Mouse (Mus musculus): ENCODE measurements at regions not wholly inside any gene's neighbourhood (a gene's known extent, or its start where the extent isn't known, plus 50 kb on each side); places are given as distances from the start of the nearest gene placed in this dataset.
A peak's percentile ranks its signal among the peaks of the same experiment; 100 is the strongest.

GRCm38 (mm10) chr3:104298409-104298808 lies 78.2 kb upstream of the Magi3 start:
- WGBS = 90% methylated on average over 2 of the region's 2 CpGs
- H3K9ac ChIP-seq (replicated peaks; ENCODE audit: low read depth) = no peak overlapping the region
- no peaks in the 10 kb centered on the region for H3K36me3 ChIP-seq (ENCODE audit: insufficient read depth, low read length)
- no peak for ATAC-seq
- TF ChIP-seq EP300 (IDR thresholded peaks at IDR 0.05) = no peak
- TF ChIP-seq CTCF (IDR thresholded peaks at IDR 0.05) = no peak
- no peaks in the 10 kb centered on the region for H3K27me3 ChIP-seq (replicated peaks; ENCODE audit: insufficient read depth, low read length)
- no peak overlapping the region for H3K4me2 ChIP-seq (replicated peaks; ENCODE audit: low read depth, low read length)
- H3K4me3 ChIP-seq (ENCODE audit: low read depth, low read length) = no peak overlapping the region
- DNase-seq (ENCODE audit: low spot score) = no peak
- H3K27ac ChIP-seq (ENCODE audit: low read length) = no peak overlapping the region
- no peaks in the 10 kb centered on the region for H3K9me3 ChIP-seq (ENCODE audit: low read length)
- no peaks in the 10 kb centered on the region for H3K4me1 ChIP-seq (ENCODE audit: insufficient read depth, low read depth, low read length)

- H3K4me3 ChIP-seq (ENCODE audit: low read depth, low read length) = no peak overlapping the region
- no peak overlapping the region for H3K27ac ChIP-seq (ENCODE audit: low read length)
- ATAC-seq = no peak
- H3K27me3 ChIP-seq (replicated peaks; ENCODE audit: insufficient read depth, low read length) = no peaks in the 10 kb centered on the region
- H3K9ac ChIP-seq (replicated peaks; ENCODE audit: low read depth) = no peak overlapping the region
- H3K4me2 ChIP-seq (replicated peaks; ENCODE audit: low read depth, low read length) = no peak overlapping the region
- TF ChIP-seq EP300 (IDR thresholded peaks at IDR 0.05) (peak; percentile 55; the same call in 1 of the 2 replicates), CTCF (IDR thresholded peaks at IDR 0.05) (no peak)
- 50% methylated on average over 6 of the region's 6 CpGs for WGBS
- H3K9me3 ChIP-seq (ENCODE audit: low read length) = no peaks in the 10 kb centered on the region
- H3K4me1 ChIP-seq (ENCODE audit: insufficient read depth, low read depth, low read length) = no peaks in the 10 kb centered on the region
- no peak for DNase-seq (ENCODE audit: low spot score)
- H3K36me3 ChIP-seq (ENCODE audit: insufficient read depth, low read length) = no peaks in the 10 kb centered on the region
Observed at GRCm38 (mm10) chr3:104297112-104297511, 76.9 kb upstream of the Magi3 start.

GRCm38 (mm10) chr3:104295856-104296255 lies 75.7 kb upstream of the Magi3 start:
- Histone ChIP-seq H3K27me3 (replicated peaks; ENCODE audit: insufficient read depth, low read length) (no peaks in the 10 kb centered on the region), H3K36me3 (ENCODE audit: insufficient read depth, low read length) (no peaks in the 10 kb centered on the region), H3K4me2 (replicated peaks; ENCODE audit: low read depth, low read length) (no peak overlapping the region), H3K9ac (replicated peaks; ENCODE audit: low read depth) (no peak overlapping the region), H3K4me3 (ENCODE audit: low read depth, low read length) (no peak overlapping the region), H3K4me1 (ENCODE audit: insufficient read depth, low read depth, low read length) (no peaks in the 10 kb centered on the region), H3K9me3 (ENCODE audit: low read length) (no peaks in the 10 kb centered on the region), H3K27ac (ENCODE audit: low read length) (0 out of 2 replicates have a peak overlapping the region, but pooled peaks have one; percentile 40)
- peak; percentile 67 for ATAC-seq
- 65% methylated on average over 9 of the region's 9 CpGs for WGBS
- no peak for TF ChIP-seq CTCF (IDR thresholded peaks at IDR 0.05)
- TF ChIP-seq EP300 (IDR thresholded peaks at IDR 0.05) = no peak
- peak; percentile 63 for DNase-seq (ENCODE audit: low spot score)

GRCm38 (mm10) chr3:104295015-104295719 lies 75.0 kb upstream of the Magi3 start:
- DNase-seq (ENCODE audit: low spot score) (no peak), ATAC-seq (no peak)
- H3K27ac ChIP-seq (ENCODE audit: low read length) = no peak overlapping the region

GRCm38 (mm10) chr3:104293869-104294268 lies 73.7 kb upstream of the Magi3 start:
- no peaks in the 10 kb centered on the region for H3K9me3 ChIP-seq (ENCODE audit: low read length)
- no peak for DNase-seq (ENCODE audit: low spot score)
- H3K4me1 ChIP-seq (ENCODE audit: insufficient read depth, low read depth, low read length) = no peaks in the 10 kb centered on the region
- no peaks in the 10 kb centered on the region for H3K27me3 ChIP-seq (replicated peaks; ENCODE audit: insufficient read depth, low read length)
- WGBS = 67% methylated on average over 3 of the region's 3 CpGs
- H3K27ac ChIP-seq (ENCODE audit: low read length) = no peak overlapping the region
- TF ChIP-seq EP300 (IDR thresholded peaks at IDR 0.05) = no peak
- TF ChIP-seq CTCF (IDR thresholded peaks at IDR 0.05) = no peak
- H3K36me3 ChIP-seq (ENCODE audit: insufficient read depth, low read length) = no peaks in the 10 kb centered on the region
- no peak overlapping the region for H3K4me3 ChIP-seq (ENCODE audit: low read depth, low read length)
- no peak overlapping the region for H3K4me2 ChIP-seq (replicated peaks; ENCODE audit: low read depth, low read length)
- no peak overlapping the region for H3K9ac ChIP-seq (replicated peaks; ENCODE audit: low read depth)
- ATAC-seq = no peak

More at GRCm38 (mm10) chr3:104295015-104295719, 75.0 kb upstream of the Magi3 start:
- Histone ChIP-seq H3K4me1 (ENCODE audit: insufficient read depth, low read depth, low read length) (no peaks in the 10 kb centered on the region), H3K27me3 (replicated peaks; ENCODE audit: insufficient read depth, low read length) (no peaks in the 10 kb centered on the region), H3K4me2 (replicated peaks; ENCODE audit: low read depth, low read length) (no peak overlapping the region), H3K36me3 (ENCODE audit: insufficient read depth, low read length) (no peaks in the 10 kb centered on the region), H3K4me3 (ENCODE audit: low read depth, low read length) (no peak overlapping the region), H3K9me3 (ENCODE audit: low read length) (no peaks in the 10 kb centered on the region), H3K9ac (replicated peaks; ENCODE audit: low read depth) (no peak overlapping the region)
- no peak for TF ChIP-seq EP300 (IDR thresholded peaks at IDR 0.05)
- TF ChIP-seq CTCF (IDR thresholded peaks at IDR 0.05) = no peak
- 39% methylated on average over 8 of the region's 8 CpGs for whole genome bisulfite sequencing

GRCm38 (mm10) chr3:104288970-104289680 lies 69.0 kb upstream of the Magi3 start:
- TF ChIP-seq CTCF (IDR thresholded peaks at IDR 0.05) = no peak
- peak; percentile 86 for TF ChIP-seq EP300 (IDR thresholded peaks at IDR 0.05)
- Histone ChIP-seq H3K9ac (replicated peaks; ENCODE audit: low read depth) (no peak overlapping the region), H3K27me3 (replicated peaks; ENCODE audit: insufficient read depth, low read length) (no peaks in the 10 kb centered on the region), H3K27ac (ENCODE audit: low read length) (peak overlapping the region; percentile 57; the same call in 1 of the 2 replicates), H3K4me2 (replicated peaks; ENCODE audit: low read depth, low read length) (no peak overlapping the region), H3K4me3 (ENCODE audit: low read depth, low read length) (no peak overlapping the region), H3K9me3 (ENCODE audit: low read length) (no peaks in the 10 kb centered on the region), H3K36me3 (ENCODE audit: insufficient read depth, low read length) (no peaks in the 10 kb centered on the region), H3K4me1 (ENCODE audit: insufficient read depth, low read depth, low read length) (no peaks in the 10 kb centered on the region)
- ATAC-seq (peak; percentile 94), DNase-seq (ENCODE audit: low spot score) (peak; percentile 85)
- WGBS = 49% methylated on average over 5 of the region's 5 CpGs

All from lung, postnatal 0 days (tissue).